Mouse (Mus musculus): ENCODE data around the gene Zscan18.

- no peak for TF ChIP-seq CTCF (IDR thresholded peaks at IDR 0.05; ENCODE audit: extremely low read depth, insufficient read depth, insufficient read length, insufficient replicate concordance)
- TF ChIP-seq POLR2A (IDR thresholded peaks at IDR 0.05; ENCODE audit: low read depth, low read length): no peak
Observed at GRCm38 (mm10) chr7:12803727-12804071, 264 bp upstream of the Zscan18 start.

Data from spleen, adult 2 months (tissue).